Mouse (Mus musculus): ENCODE data around the gene Tle4.

DNA sequence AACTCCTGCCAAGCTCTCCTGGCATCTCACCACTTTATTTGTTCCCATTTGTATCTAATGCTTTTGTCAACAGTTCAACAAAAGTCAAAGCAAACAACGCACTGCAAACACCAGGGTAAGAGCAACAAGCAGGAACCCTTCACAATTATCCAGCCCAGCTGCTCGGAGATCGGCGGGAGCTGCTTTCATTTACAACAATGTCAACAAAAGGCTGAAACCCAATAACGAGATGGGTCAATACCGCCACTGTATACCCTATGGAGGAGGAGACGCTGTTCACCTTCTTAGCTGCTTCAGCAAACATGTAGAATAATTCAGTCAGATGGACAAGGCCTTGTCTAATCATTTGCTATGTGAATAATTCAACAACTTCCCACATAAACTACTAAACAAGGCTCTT, 95.6 kb downstream of the Tle4 start:
- TF ChIP-seq GATA1 (IDR thresholded peaks at IDR 0.05; ENCODE audit: borderline replicate concordance, low read length) (no peak), FLI1 (IDR thresholded peaks at IDR 0.05; ENCODE audit: low read length) (no peak)

Measured in megakaryocyte, embryonic 14.5 days (primary cell).